Mouse (Mus musculus): ENCODE data around the gene Tbc1d8b. TPM values are rescaled to one million over a fixed set of nuclear protein-coding genes. Genes with fewer than 3 reads are reported as not detected.
"Not testable (repeated sequence)": the region's sequence is repeated elsewhere in the genome, so short reads cannot be mapped to it uniquely, and the experiment has no call there.

The Tbc1d8b gene
- polyA plus RNA-seq, 1 experiment from 2014 or later: 1.0 TPM

DNA sequence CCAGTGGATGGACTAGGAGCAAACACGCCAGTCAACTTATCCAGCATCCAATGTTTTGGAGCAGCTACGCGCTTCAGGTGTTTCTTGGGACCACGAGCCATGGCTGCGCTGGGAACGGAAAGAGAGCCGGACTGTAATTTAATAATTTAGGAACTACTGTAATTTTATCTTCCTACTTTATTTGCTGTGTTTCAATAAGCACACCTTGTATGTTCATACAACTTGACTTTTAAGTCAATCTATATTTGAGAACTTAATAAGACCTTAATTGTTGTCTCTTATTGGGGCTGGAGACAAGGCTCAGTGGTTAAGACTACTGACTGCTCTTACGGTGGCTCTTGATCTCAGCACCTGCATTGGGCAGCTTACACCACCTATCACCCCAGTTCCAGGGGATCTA lies 29.6 kb downstream of the Tbc1d8b start, which contains the start of gene Gm15013:
TSS of gene Gm15013 (minus strand) at position 101 of the 400 bp plus-strand sequence.
- ATAC-seq (ENCODE audit: low read depth): no peak
- 86% methylated on average over 8 of the region's 8 CpGs for WGBS (ENCODE audit: insufficient replicate concordance)
- Histone ChIP-seq H3K4me2 (ENCODE audit: low read depth, low read length) (no peak within 1 kb of the TSS), H3K9me3 (replicated peaks; ENCODE audit: control insufficient read depth, low read length) (no peaks in the 10 kb centered on the region), H3K36me3 (ENCODE audit: control insufficient read depth, insufficient read depth) (no peaks in the 10 kb centered on the region), H3K27ac (ENCODE audit: low read length) (no peak within 1 kb of the TSS), H3K4me3 (ENCODE audit: low read depth, low read length) (no peak within 1 kb of the TSS), H3K27me3 (ENCODE audit: control insufficient read depth, insufficient read depth, low read depth, low read length) (no peaks in the 10 kb centered on the region), H3K9ac (ENCODE audit: low read depth, low read length) (no peak within 1 kb of the TSS), H3K4me1 (ENCODE audit: control insufficient read depth, low read depth, low read length) (no peaks in the 10 kb centered on the region)

DNA sequence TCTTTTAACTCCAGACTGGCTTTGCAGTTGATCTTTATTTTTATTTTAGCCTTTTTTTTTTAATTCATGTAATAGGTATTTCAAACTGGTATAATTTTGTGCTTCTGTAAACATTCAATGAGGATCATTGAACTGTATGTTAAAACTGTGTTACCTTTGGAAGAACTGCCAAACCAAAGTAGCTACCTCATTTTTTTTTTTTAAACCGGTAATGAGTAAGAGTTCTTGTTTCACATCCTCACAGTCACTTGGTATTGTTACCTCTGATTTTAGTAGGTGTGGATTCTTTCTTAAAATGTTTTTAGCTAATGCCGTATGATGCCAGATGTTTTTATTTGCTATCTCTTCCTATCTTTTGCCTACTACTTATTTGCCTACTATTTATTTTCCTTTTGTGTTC lies 37.6 kb downstream of the Tbc1d8b start:
- H3K9me3 ChIP-seq (replicated peaks; ENCODE audit: control insufficient read depth, low read length): no peaks in the 10 kb centered on the region
- ATAC-seq (ENCODE audit: low read depth): no peak
- no peak overlapping the region for H3K9ac ChIP-seq (ENCODE audit: low read depth, low read length)
- WGBS (ENCODE audit: insufficient replicate concordance): 74% methylated on average over 2 of the region's 2 CpGs
- no peaks in the 10 kb centered on the region for H3K27me3 ChIP-seq (ENCODE audit: control insufficient read depth, insufficient read depth, low read depth, low read length)
- H3K4me1 ChIP-seq (ENCODE audit: control insufficient read depth, low read depth, low read length): no peaks in the 10 kb centered on the region
- no peak overlapping the region for H3K4me3 ChIP-seq (ENCODE audit: low read depth, low read length)
- no peak overlapping the region for H3K4me2 ChIP-seq (ENCODE audit: low read depth, low read length)
- no peak overlapping the region for H3K27ac ChIP-seq (ENCODE audit: low read length)
- no peaks in the 10 kb centered on the region for H3K36me3 ChIP-seq (ENCODE audit: control insufficient read depth, insufficient read depth)

DNA sequence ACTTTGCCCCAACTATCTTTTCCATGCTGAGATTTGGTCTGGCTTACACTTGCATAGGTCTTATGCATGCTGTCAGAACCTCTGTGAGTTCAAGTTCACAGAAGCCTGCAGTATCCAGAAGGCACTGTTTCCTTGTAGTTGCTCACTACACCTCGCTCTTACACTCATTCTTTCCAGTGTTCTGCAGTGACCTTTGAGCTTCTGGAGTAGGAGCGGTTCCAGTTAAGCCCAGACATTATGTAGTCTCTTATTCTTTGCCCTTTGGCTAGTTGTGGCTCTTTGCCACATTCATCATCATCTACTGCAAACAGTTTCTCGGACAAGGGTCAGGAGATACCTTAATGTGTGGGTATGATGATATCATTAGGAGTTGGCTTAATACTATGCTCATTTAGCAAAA lies 45.7 kb downstream of the Tbc1d8b start:
- ATAC-seq (ENCODE audit: low read depth): no peak
- WGBS (ENCODE audit: insufficient replicate concordance): 65% methylated on average over 3 of the region's 3 CpGs
- no peak overlapping the region for H3K9ac ChIP-seq (ENCODE audit: low read depth, low read length)

DNA sequence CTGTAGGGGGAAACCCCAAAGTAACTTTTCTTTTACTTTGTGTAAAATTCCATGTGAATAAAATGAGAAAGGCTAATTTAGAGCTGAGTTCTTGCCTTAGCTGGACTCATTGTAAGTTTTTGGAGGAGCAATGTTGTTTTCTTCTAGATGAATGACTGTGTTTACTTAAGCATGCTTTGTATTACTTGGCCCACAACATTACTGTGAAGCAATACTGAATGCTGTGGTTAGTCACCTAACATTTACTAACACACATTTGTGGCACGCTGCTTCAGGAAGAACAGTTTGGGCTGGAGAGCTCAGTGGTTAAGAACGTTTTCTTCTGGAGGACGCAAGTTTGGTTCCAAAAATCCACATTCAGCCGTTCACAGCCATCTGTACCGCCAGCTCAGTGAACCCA lies 52.3 kb downstream of the Tbc1d8b start:
- no peaks in the 10 kb centered on the region for H3K27me3 ChIP-seq (ENCODE audit: control insufficient read depth, insufficient read depth, low read depth, low read length)
- ATAC-seq (ENCODE audit: low read depth): no peak
- WGBS (ENCODE audit: insufficient replicate concordance): 70% methylated on average over 5 of the region's 5 CpGs

More for the DNA sequence above, 45.7 kb downstream of the Tbc1d8b start:
- H3K4me1 ChIP-seq (ENCODE audit: control insufficient read depth, low read depth, low read length): no peaks in the 10 kb centered on the region
- no peaks in the 10 kb centered on the region for H3K27me3 ChIP-seq (ENCODE audit: control insufficient read depth, insufficient read depth, low read depth, low read length)
- H3K36me3 ChIP-seq (ENCODE audit: control insufficient read depth, insufficient read depth): no peaks in the 10 kb centered on the region
- no peak overlapping the region for H3K4me2 ChIP-seq (ENCODE audit: low read depth, low read length)
- H3K4me3 ChIP-seq (ENCODE audit: low read depth, low read length): no peak overlapping the region
- H3K9me3 ChIP-seq (replicated peaks; ENCODE audit: control insufficient read depth, low read length): no peaks in the 10 kb centered on the region
- no peak overlapping the region for H3K27ac ChIP-seq (ENCODE audit: low read length)

DNA sequence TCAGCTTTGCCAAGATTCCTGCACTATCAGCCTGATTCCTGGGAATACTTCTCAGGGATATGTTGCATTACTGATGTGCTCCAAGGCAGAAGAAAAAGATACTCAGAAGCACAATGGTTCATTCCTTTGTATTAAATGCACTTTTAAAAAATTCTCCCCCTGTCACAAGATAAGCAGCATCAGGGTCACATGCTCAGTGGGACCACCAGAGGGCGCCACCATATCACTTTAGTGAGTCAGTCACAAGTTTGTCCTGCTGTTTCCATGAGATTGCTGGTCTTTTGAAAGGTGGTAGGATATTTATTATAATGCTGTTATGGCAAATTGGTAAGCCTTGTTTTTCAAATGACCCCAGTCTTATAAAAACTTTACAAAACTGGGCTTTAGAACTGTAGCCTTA lies 67.1 kb downstream of the Tbc1d8b start:
- H3K9ac ChIP-seq (ENCODE audit: low read depth, low read length): no peak overlapping the region
- H3K4me3 ChIP-seq (ENCODE audit: low read depth, low read length): no peak overlapping the region
- no peaks in the 10 kb centered on the region for H3K36me3 ChIP-seq (ENCODE audit: control insufficient read depth, insufficient read depth)
- H3K27me3 ChIP-seq (ENCODE audit: control insufficient read depth, insufficient read depth, low read depth, low read length): no peaks in the 10 kb centered on the region
- WGBS (ENCODE audit: insufficient replicate concordance): 0% methylated on average over 1 of the region's 1 CpGs
- H3K9me3 ChIP-seq (replicated peaks; ENCODE audit: control insufficient read depth, low read length): no peaks in the 10 kb centered on the region
- H3K4me1 ChIP-seq (ENCODE audit: control insufficient read depth, low read depth, low read length): no peaks in the 10 kb centered on the region
- ATAC-seq (ENCODE audit: low read depth): no peak
- no peak overlapping the region for H3K27ac ChIP-seq (ENCODE audit: low read length)
- no peak overlapping the region for H3K4me2 ChIP-seq (ENCODE audit: low read depth, low read length)

More for the DNA sequence above, 52.3 kb downstream of the Tbc1d8b start:
- Histone ChIP-seq H3K9ac (ENCODE audit: low read depth, low read length) (no peak overlapping the region), H3K4me1 (ENCODE audit: control insufficient read depth, low read depth, low read length) (no peaks in the 10 kb centered on the region), H3K9me3 (replicated peaks; ENCODE audit: control insufficient read depth, low read length) (no peaks in the 10 kb centered on the region), H3K36me3 (ENCODE audit: control insufficient read depth, insufficient read depth) (no peaks in the 10 kb centered on the region), H3K4me3 (ENCODE audit: low read depth, low read length) (no peak overlapping the region), H3K4me2 (ENCODE audit: low read depth, low read length) (no peak overlapping the region), H3K27ac (ENCODE audit: low read length) (no peak overlapping the region)

DNA sequence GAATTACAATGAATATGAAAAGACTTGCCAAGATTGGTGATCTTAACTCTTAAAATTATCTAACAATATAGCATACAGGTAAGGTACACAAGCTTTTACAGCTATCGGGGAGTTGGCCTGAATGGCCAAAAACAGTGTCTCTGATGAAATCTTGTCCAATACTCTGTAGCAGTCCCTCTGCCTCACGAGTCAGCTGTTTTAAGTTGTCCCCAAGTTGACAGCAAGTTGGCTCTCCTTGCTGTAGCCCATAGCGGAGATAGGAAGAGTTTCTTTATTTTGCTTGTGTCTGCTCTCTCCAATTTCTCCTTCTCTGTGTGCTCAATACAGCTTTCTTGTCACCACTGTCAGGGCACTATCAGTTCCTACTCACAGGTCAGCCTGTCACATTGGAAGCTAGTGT lies 73.8 kb downstream of the Tbc1d8b start:
- not testable (repeated sequence) for H3K9ac ChIP-seq (ENCODE audit: low read depth, low read length); H3K27ac ChIP-seq (ENCODE audit: low read length); H3K9me3 ChIP-seq (replicated peaks; ENCODE audit: control insufficient read depth, low read length); ATAC-seq (ENCODE audit: low read depth); H3K27me3 ChIP-seq (ENCODE audit: control insufficient read depth, insufficient read depth, low read depth, low read length); H3K36me3 ChIP-seq (ENCODE audit: control insufficient read depth, insufficient read depth); H3K4me3 ChIP-seq (ENCODE audit: low read depth, low read length); H3K4me1 ChIP-seq (ENCODE audit: control insufficient read depth, low read depth, low read length); H3K4me2 ChIP-seq (ENCODE audit: low read depth, low read length)
- WGBS (ENCODE audit: insufficient replicate concordance): 65% methylated on average over 3 of the region's 3 CpGs

DNA sequence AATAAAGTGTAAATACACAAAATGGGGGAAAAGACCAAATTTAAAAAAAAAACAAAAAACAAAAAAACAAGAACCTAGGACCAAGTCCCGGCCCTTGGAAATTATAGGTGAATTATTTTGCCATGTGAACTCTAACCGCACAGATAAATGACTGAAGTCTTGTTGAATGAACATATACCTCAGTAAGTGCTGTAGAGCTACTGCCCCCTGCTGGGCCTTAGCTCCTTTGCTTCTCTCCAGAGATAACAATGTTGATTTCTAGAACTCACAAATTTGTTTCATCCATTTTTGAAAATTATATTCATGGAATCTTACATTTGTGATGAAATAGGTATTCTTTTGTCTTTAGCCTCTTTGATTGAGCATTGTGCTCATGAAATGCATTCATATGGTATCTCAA lies 77.8 kb downstream of the Tbc1d8b start:
- 49% methylated on average over 2 of the region's 2 CpGs for WGBS (ENCODE audit: insufficient replicate concordance)
- Histone ChIP-seq H3K27me3 (ENCODE audit: control insufficient read depth, insufficient read depth, low read depth, low read length) (no peaks in the 10 kb centered on the region), H3K36me3 (ENCODE audit: control insufficient read depth, insufficient read depth) (no peaks in the 10 kb centered on the region), H3K4me2 (ENCODE audit: low read depth, low read length) (no peak overlapping the region), H3K4me3 (ENCODE audit: low read depth, low read length) (no peak overlapping the region), H3K9me3 (replicated peaks; ENCODE audit: control insufficient read depth, low read length) (no peaks in the 10 kb centered on the region), H3K4me1 (ENCODE audit: control insufficient read depth, low read depth, low read length) (no peaks in the 10 kb centered on the region), H3K9ac (ENCODE audit: low read depth, low read length) (no peak overlapping the region), H3K27ac (ENCODE audit: low read length) (no peak overlapping the region)
- no peak for ATAC-seq (ENCODE audit: low read depth)

DNA sequence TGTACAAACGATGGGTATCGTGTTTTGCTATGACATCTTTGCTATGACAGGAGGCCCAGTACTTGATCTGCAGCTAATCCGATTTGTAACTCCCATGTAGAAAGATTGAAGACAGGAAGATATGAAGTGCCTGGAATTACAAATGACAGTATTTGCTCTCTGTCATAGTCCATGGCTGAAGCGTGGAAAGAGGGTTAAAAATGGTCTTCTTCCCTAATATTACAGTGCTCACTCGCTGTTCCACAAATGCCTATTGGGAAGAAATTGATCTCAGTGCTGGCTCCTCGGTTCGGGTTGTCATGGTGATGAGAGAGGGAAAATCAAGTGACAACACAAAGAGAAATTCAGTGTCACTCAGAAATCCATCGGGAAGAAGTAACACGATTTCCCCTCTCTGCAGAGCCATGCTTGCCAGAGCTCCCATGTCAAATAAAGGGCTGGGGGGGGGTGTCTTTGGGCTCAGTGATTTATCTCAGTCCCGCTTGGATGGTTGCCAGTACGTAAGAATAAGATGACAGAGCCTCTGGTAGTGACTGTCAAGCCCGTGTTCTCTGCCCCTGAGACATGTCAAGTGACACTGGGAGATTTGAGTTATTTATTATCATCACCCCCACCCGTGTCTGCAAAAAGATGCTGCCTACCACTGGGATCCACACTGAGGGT lies 85.3 kb downstream of the Tbc1d8b start:
- Histone ChIP-seq H3K36me3 (ENCODE audit: control insufficient read depth, insufficient read depth) (no peaks in the 10 kb centered on the region), H3K9ac (ENCODE audit: low read depth, low read length) (no peak overlapping the region), H3K4me2 (ENCODE audit: low read depth, low read length) (no peak overlapping the region), H3K27ac (ENCODE audit: low read length) (no peak overlapping the region), H3K4me3 (ENCODE audit: low read depth, low read length) (no peak overlapping the region), H3K9me3 (replicated peaks; ENCODE audit: control insufficient read depth, low read length) (no peaks in the 10 kb centered on the region), H3K27me3 (ENCODE audit: control insufficient read depth, insufficient read depth, low read depth, low read length) (no peaks in the 10 kb centered on the region), H3K4me1 (ENCODE audit: control insufficient read depth, low read depth, low read length) (no peaks in the 10 kb centered on the region)
- 58% methylated on average over 13 of the region's 13 CpGs for WGBS (ENCODE audit: insufficient replicate concordance)
- ATAC-seq (ENCODE audit: low read depth): no peak

DNA sequence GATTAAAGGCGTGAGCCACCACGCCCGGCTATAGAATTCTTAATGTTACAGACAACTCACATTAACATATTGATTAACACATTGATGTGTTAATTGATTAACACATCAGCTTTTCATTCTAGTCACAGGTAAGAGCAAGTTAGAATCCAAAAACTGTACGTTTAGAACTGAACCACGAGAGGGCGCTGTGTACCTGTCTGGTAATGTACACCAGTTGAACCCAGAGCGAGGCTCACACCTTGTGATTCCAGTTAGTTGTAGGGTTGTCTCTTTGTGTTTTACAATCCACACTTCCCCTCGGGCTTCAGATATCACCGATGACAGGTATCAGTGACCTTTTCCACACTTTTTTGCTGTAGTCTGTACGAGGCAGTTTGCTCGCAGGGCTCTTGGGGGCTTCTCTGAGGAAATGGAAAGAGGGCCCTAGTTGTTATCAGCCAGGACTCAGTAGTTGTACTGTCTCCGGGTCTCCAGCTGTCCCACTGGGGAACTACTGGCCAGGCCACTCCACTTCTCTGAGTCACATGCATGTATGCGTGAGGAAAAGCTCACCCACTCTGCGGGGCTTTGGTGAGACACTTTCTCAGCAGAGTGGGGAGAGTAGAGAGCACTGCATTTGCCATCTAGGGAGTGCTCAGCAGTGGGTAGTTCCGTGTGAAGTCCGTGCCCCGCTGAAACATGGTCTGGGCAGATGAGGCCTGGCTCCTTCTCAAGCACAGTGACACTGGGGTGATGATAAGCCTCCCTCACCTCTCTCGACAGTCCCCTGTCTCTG lies 89.7 kb downstream of the Tbc1d8b start:
- ATAC-seq (ENCODE audit: low read depth): peak; percentile 56; the same call in 1 of the 2 replicates
- Histone ChIP-seq H3K36me3 (ENCODE audit: control insufficient read depth, insufficient read depth) (no peaks in the 10 kb centered on the region), H3K27ac (ENCODE audit: low read length) (no peak overlapping the region), H3K9ac (ENCODE audit: low read depth, low read length) (no peak overlapping the region), H3K4me3 (ENCODE audit: low read depth, low read length) (no peak overlapping the region), H3K4me2 (ENCODE audit: low read depth, low read length) (no peak overlapping the region), H3K27me3 (ENCODE audit: control insufficient read depth, insufficient read depth, low read depth, low read length) (no peaks in the 10 kb centered on the region), H3K4me1 (ENCODE audit: control insufficient read depth, low read depth, low read length) (no peaks in the 10 kb centered on the region), H3K9me3 (replicated peaks; ENCODE audit: control insufficient read depth, low read length) (no peaks in the 10 kb centered on the region)
- WGBS (ENCODE audit: insufficient replicate concordance): 24% methylated on average over 18 of the region's 18 CpGs
